Mouse (Mus musculus): ENCODE results near the gene Kif26b. TPM values are rescaled to one million over a fixed set of nuclear protein-coding genes. Genes with fewer than 3 reads are reported as not detected.
A peak's percentile ranks its signal among the peaks of the same experiment; 100 is the strongest.

Gene Kif26b
- polyA plus RNA-seq, 1 experiment from 2014 or later = 6.5 TPM

- H3K9me3 ChIP-seq (ENCODE audit: control insufficient read depth, low read length) = no peaks in the 10 kb centered on the region
- H3K36me3 ChIP-seq (ENCODE audit: control insufficient read depth, insufficient read depth, low read length) = no peaks in the 10 kb centered on the region
- no peak overlapping the region for H3K4me2 ChIP-seq (replicated peaks; ENCODE audit: low read depth, low read length)
- no peak overlapping the region for H3K4me3 ChIP-seq (ENCODE audit: low read depth, low read length)
- no peaks in the 10 kb centered on the region for H3K4me1 ChIP-seq (replicated peaks; ENCODE audit: control insufficient read depth, insufficient read depth, low read length)
- WGBS = 96% methylated on average over 4 of the region's 4 CpGs
- no peak for DNase-seq (ENCODE audit: low spot score)
- H3K27me3 ChIP-seq (ENCODE audit: control insufficient read depth, insufficient read depth, low read length) = no peaks in the 10 kb centered on the region
- ATAC-seq (ENCODE audit: low FRiP score) = no peak
- H3K9ac ChIP-seq (ENCODE audit: low read depth, low read length) = no peak overlapping the region
- H3K27ac ChIP-seq (ENCODE audit: low read depth, low read length) = no peak overlapping the region
Observed at GRCm38 (mm10) chr1:178895674-178896073, 366.7 kb downstream of the Kif26b start.

- Histone ChIP-seq H3K27me3 (ENCODE audit: control insufficient read depth, insufficient read depth, low read length) (no peaks in the 10 kb centered on the region), H3K4me1 (replicated peaks; ENCODE audit: control insufficient read depth, insufficient read depth, low read length) (no peaks in the 10 kb centered on the region), H3K9ac (ENCODE audit: low read depth, low read length) (no peak overlapping the region), H3K4me2 (replicated peaks; ENCODE audit: low read depth, low read length) (no peak overlapping the region), H3K4me3 (ENCODE audit: low read depth, low read length) (no peak overlapping the region), H3K27ac (ENCODE audit: low read depth, low read length) (no peak overlapping the region), H3K9me3 (ENCODE audit: control insufficient read depth, low read length) (no peaks in the 10 kb centered on the region), H3K36me3 (ENCODE audit: control insufficient read depth, insufficient read depth, low read length) (no peaks in the 10 kb centered on the region)
- ATAC-seq (ENCODE audit: low FRiP score) (no peak), DNase-seq (ENCODE audit: low spot score) (no peak)
- 69% methylated on average over 14 of the region's 14 CpGs for WGBS
Observed at GRCm38 (mm10) chr1:178910951-178911350, 382.0 kb downstream of the Kif26b start.

- no peak overlapping the region for H3K27ac ChIP-seq (ENCODE audit: low read depth, low read length)
Observed at GRCm38 (mm10) chr1:178912936-178913716, 384.2 kb downstream of the Kif26b start.

GRCm38 (mm10) chr1:178915056-178915455 lies 386.1 kb downstream of the Kif26b start:
- Histone ChIP-seq H3K27ac (ENCODE audit: low read depth, low read length) (no peak overlapping the region), H3K9ac (ENCODE audit: low read depth, low read length) (no peak overlapping the region), H3K27me3 (ENCODE audit: control insufficient read depth, insufficient read depth, low read length) (peaks cover 2% of the 10 kb centered on the region; the same call in 1 of the 2 replicates), H3K36me3 (ENCODE audit: control insufficient read depth, insufficient read depth, low read length) (no peaks in the 10 kb centered on the region), H3K4me3 (ENCODE audit: low read depth, low read length) (no peak overlapping the region), H3K4me1 (replicated peaks; ENCODE audit: control insufficient read depth, insufficient read depth, low read length) (no peaks in the 10 kb centered on the region; the same call in 1 of the 2 replicates), H3K4me2 (replicated peaks; ENCODE audit: low read depth, low read length) (no peak overlapping the region), H3K9me3 (ENCODE audit: control insufficient read depth, low read length) (no peaks in the 10 kb centered on the region)
- no peak for DNase-seq (ENCODE audit: low spot score)
- 49% methylated on average over 12 of the region's 12 CpGs for WGBS
- ATAC-seq (ENCODE audit: low FRiP score) = no peak

More at GRCm38 (mm10) chr1:178912936-178913716, 384.2 kb downstream of the Kif26b start:
- H3K9me3 ChIP-seq (ENCODE audit: control insufficient read depth, low read length) = no peaks in the 10 kb centered on the region
- H3K9ac ChIP-seq (ENCODE audit: low read depth, low read length) = no peak overlapping the region
- no peaks in the 10 kb centered on the region for H3K36me3 ChIP-seq (ENCODE audit: control insufficient read depth, insufficient read depth, low read length)
- 0 out of 2 replicates have a peak, but pooled peaks cover 2% of the 10 kb centered on the region for H3K27me3 ChIP-seq (ENCODE audit: control insufficient read depth, insufficient read depth, low read length)
- H3K4me3 ChIP-seq (ENCODE audit: low read depth, low read length) = no peak overlapping the region
- H3K4me2 ChIP-seq (replicated peaks; ENCODE audit: low read depth, low read length) = no peak overlapping the region
- 74% methylated on average over 6 of the region's 6 CpGs for WGBS
- DNase-seq (ENCODE audit: low spot score) (no peak), ATAC-seq (ENCODE audit: low FRiP score) (no peak)
- no peaks in the 10 kb centered on the region; the same call in 1 of the 2 replicates for H3K4me1 ChIP-seq (replicated peaks; ENCODE audit: control insufficient read depth, insufficient read depth, low read length)

- no peak overlapping the region for H3K9ac ChIP-seq (ENCODE audit: low read depth, low read length)
- H3K4me3 ChIP-seq (ENCODE audit: low read depth, low read length) = no peak overlapping the region
- ATAC-seq (ENCODE audit: low FRiP score) (no peak), DNase-seq (ENCODE audit: low spot score) (no peak)
- H3K9me3 ChIP-seq (ENCODE audit: control insufficient read depth, low read length) = no peaks in the 10 kb centered on the region
- no peaks in the 10 kb centered on the region for H3K36me3 ChIP-seq (ENCODE audit: control insufficient read depth, insufficient read depth, low read length)
- peaks cover 2% of the 10 kb centered on the region; the same call in 1 of the 2 replicates for H3K27me3 ChIP-seq (ENCODE audit: control insufficient read depth, insufficient read depth, low read length)
- no peaks in the 10 kb centered on the region; the same call in 1 of the 2 replicates for H3K4me1 ChIP-seq (replicated peaks; ENCODE audit: control insufficient read depth, insufficient read depth, low read length)
- 57% methylated on average over 31 of the region's 31 CpGs for WGBS
- no peak overlapping the region for H3K27ac ChIP-seq (ENCODE audit: low read depth, low read length)
- H3K4me2 ChIP-seq (replicated peaks; ENCODE audit: low read depth, low read length) = peak overlapping the region; percentile 22
Observed at GRCm38 (mm10) chr1:178917194-178917902, 388.4 kb downstream of the Kif26b start.

- Histone ChIP-seq H3K27me3 (ENCODE audit: control insufficient read depth, insufficient read depth, low read length) (no peaks in the 10 kb centered on the region), H3K4me3 (ENCODE audit: low read depth, low read length) (no peak overlapping the region), H3K4me1 (replicated peaks; ENCODE audit: control insufficient read depth, insufficient read depth, low read length) (no peaks in the 10 kb centered on the region), H3K36me3 (ENCODE audit: control insufficient read depth, insufficient read depth, low read length) (no peaks in the 10 kb centered on the region), H3K27ac (ENCODE audit: low read depth, low read length) (no peak overlapping the region), H3K4me2 (replicated peaks; ENCODE audit: low read depth, low read length) (no peak overlapping the region), H3K9me3 (ENCODE audit: control insufficient read depth, low read length) (no peaks in the 10 kb centered on the region), H3K9ac (ENCODE audit: low read depth, low read length) (no peak overlapping the region)
- WGBS = 82% methylated on average over 8 of the region's 8 CpGs
- DNase-seq (ENCODE audit: low spot score) (no peak), ATAC-seq (ENCODE audit: low FRiP score) (no peak)
Observed at GRCm38 (mm10) chr1:178924492-178925183, 395.7 kb downstream of the Kif26b start.

- no peak for ATAC-seq (ENCODE audit: low FRiP score)
- WGBS = 62% methylated on average over 4 of the region's 4 CpGs
- Histone ChIP-seq H3K4me3 (ENCODE audit: low read depth, low read length) (no peak overlapping the region), H3K4me1 (replicated peaks; ENCODE audit: control insufficient read depth, insufficient read depth, low read length) (no peaks in the 10 kb centered on the region), H3K27ac (ENCODE audit: low read depth, low read length) (no peak overlapping the region), H3K9ac (ENCODE audit: low read depth, low read length) (no peak overlapping the region), H3K27me3 (ENCODE audit: control insufficient read depth, insufficient read depth, low read length) (no peaks in the 10 kb centered on the region), H3K36me3 (ENCODE audit: control insufficient read depth, insufficient read depth, low read length) (no peaks in the 10 kb centered on the region), H3K9me3 (ENCODE audit: control insufficient read depth, low read length) (no peaks in the 10 kb centered on the region), H3K4me2 (replicated peaks; ENCODE audit: low read depth, low read length) (no peak overlapping the region)
- no peak for DNase-seq (ENCODE audit: low spot score)
Observed at GRCm38 (mm10) chr1:178929531-178929930, 400.6 kb downstream of the Kif26b start.

GRCm38 (mm10) chr1:178933953-178934637 lies 405.2 kb downstream of the Kif26b start:
- 77% methylated on average over 6 of the region's 6 CpGs for WGBS

More at GRCm38 (mm10) chr1:178933953-178934637, 405.2 kb downstream of the Kif26b start:
- no peak for ATAC-seq (ENCODE audit: low FRiP score)
- no peak overlapping the region for H3K27ac ChIP-seq (ENCODE audit: low read depth, low read length)
- H3K4me1 ChIP-seq (replicated peaks; ENCODE audit: control insufficient read depth, insufficient read depth, low read length) = 0 out of 2 replicates have a peak, but pooled peaks cover 2% of the 10 kb centered on the region
- no peak overlapping the region for H3K4me3 ChIP-seq (ENCODE audit: low read depth, low read length)
- H3K4me2 ChIP-seq (replicated peaks; ENCODE audit: low read depth, low read length) = no peak overlapping the region
- no peaks in the 10 kb centered on the region for H3K9me3 ChIP-seq (ENCODE audit: control insufficient read depth, low read length)
- DNase-seq (ENCODE audit: low spot score) = no peak
- no peak overlapping the region for H3K9ac ChIP-seq (ENCODE audit: low read depth, low read length)
- H3K27me3 ChIP-seq (ENCODE audit: control insufficient read depth, insufficient read depth, low read length) = no peaks in the 10 kb centered on the region
- H3K36me3 ChIP-seq (ENCODE audit: control insufficient read depth, insufficient read depth, low read length) = no peaks in the 10 kb centered on the region

Data from hindbrain, embryonic 11.5 days (tissue).